Mouse (Mus musculus) kidney, adult 2 months (tissue): ENCODE data around the gene Kcnh4.

Experiments used
- CTCF ChIP-seq: fragments of 200-500 bp; conservative IDR thresholded peaks from 2 replicates; pipeline ENCODE4 v1.5.1; 2011; ENCODE audit warnings: low read depth, mild to moderate bottlenecking, control low read depth, low read length, moderate library complexity, mixed read lengths; ENCODE audit not compliant: insufficient read depth, insufficient read length
- POLR2A ChIP-seq: fragments of 200-500 bp; IDR thresholded peaks from one replicate; pipeline ENCODE4 v1.6.1; 2011; ENCODE audit warnings: low read depth, low read length, control low read depth

GRCm38 (mm10) chr11:100791457-100792049 lies 31.8 kb upstream of the Kcnh4 start:
- TF ChIP-seq POLR2A = no peak
- TF ChIP-seq CTCF = no peak
